Mouse (Mus musculus): ENCODE data around the gene Bptf. TPM values are rescaled to one million over a fixed set of nuclear protein-coding genes. Genes with fewer than 3 reads are reported as not detected.
A peak's percentile ranks its signal among the peaks of the same experiment; 100 is the strongest.
"Not testable (repeated sequence)": the region's sequence is repeated elsewhere in the genome, so short reads cannot be mapped to it uniquely, and the experiment has no call there.

Bptf gene
- polyA plus RNA-seq, 1 experiment = 106 TPM

DNA sequence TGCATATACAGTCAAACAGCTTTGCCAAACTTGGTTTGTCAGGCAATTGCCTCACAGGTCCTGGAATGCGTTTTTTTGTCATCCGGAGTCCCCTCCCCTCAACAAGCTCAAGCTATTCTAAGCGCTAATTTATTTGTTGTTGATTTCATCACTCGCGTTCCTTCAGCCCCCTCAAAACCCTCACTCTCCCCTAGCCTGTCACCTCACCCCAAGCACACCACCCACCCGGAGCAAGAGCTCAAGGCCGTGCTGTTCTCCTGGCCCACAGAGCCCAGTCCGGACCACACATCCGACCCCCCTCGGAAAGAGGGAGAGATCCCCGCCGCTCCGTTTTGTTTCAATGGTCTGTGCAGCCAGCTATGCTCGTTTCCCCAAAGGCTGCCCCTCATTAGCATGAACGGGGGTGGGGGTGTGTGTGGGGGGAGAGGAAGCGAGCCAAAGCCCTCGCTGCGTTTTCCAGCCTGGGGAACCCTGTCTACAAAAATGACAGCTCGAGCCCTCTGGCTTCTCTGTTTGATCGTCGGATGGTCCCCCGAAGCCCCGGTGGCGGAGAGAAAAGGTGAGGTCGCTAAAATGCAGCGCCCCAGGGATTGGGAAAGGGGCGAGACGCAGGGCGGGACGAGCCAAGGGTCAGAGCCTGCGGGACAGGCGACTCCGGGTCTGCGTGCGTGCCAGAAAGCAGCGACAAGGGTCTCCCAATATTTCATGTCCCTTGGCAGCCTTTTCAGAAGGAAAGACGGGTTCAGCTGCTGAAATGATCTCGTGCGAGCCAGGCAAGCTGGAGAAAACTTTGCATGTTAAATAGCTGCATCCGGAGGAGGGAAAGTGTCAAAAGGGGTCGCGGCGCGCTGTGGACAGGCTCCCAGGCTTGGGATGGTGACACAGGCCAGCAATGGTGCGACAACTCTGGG, 106.3 kb downstream of the Bptf start, which contains the start of gene 1810010H24Rik:
TSS of gene 1810010H24Rik (plus strand) at position 271 of the 911 bp plus-strand sequence.
- H3K36me3 ChIP-seq (replicated peaks; ENCODE audit: low read length) = no peaks in the 10 kb centered on the region
- peaks cover 42% of the 10 kb centered on the region for H3K4me1 ChIP-seq
- peaks cover 26% of the 10 kb centered on the region for H3K27me3 ChIP-seq (replicated peaks)
- H3K4me3 ChIP-seq (replicated peaks) = peak within 1 kb of the TSS; percentile 97
- TF ChIP-seq FLI1 (IDR thresholded peaks at IDR 0.05; ENCODE audit: low read length) = no peak
- TF ChIP-seq GATA1 (IDR thresholded peaks at IDR 0.05; ENCODE audit: borderline replicate concordance, low read length) = no peak
- no peaks in the 10 kb centered on the region for H3K9me3 ChIP-seq

DNA sequence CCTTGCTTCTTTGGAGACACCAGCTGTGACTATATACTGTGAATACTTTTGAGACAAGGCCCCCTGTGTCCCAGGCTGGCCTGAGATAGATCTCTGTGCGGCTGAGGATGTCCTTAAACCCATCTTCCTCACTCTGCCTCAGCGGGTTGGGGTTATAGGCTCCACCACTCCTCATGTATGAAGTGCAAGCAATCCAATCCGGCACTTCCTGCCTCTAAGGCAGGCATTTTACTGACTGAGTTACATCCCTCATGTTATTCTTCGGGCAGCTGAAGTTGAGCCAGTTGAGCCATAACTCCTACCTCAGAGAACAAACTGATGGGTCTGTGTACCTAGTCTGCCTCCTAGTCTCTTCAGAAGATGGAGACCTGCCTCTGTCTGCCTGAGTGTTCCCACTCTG, 107.5 kb downstream of the Bptf start:
- Histone ChIP-seq H3K4me3 (replicated peaks) (no peak overlapping the region), H3K9me3 (no peaks in the 10 kb centered on the region), H3K36me3 (replicated peaks; ENCODE audit: low read length) (no peaks in the 10 kb centered on the region), H3K4me1 (peaks cover 42% of the 10 kb centered on the region), H3K27me3 (replicated peaks) (peaks cover 24% of the 10 kb centered on the region)
- TF ChIP-seq GATA1 (IDR thresholded peaks at IDR 0.05; ENCODE audit: borderline replicate concordance, low read length) (no peak), FLI1 (IDR thresholded peaks at IDR 0.05; ENCODE audit: low read length) (no peak)

DNA sequence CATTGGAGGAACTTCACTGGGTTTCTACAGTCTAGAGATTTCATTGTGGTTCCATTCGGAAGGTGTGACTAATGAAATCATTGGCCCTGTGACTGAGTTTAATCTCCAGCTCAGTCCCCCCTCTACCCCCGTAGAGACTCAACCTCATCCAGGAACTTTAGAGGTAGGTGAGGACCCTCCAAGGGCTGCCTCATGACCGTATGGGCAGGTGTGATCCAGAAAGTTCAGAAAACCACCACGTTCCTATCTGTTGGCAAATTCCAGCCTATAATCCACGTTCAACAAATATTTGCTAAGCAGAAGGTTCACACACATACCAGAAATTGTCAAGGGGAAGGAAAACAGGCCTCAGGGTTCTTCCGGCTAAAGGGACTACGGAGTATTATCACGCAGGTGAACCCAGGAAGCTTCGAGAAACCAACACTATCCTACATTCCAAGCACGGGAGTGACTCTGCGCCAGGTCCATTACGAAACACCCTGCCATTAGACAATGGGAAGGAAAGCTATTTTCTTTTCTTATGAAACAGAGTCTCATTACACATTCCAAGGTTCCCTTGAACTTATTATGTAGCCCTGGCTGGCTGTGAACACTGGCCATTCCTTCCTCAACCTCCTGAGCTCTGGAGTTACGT, 109.8 kb downstream of the Bptf start:
- H3K9me3 ChIP-seq = no peaks in the 10 kb centered on the region
- peaks cover 24% of the 10 kb centered on the region for H3K27me3 ChIP-seq (replicated peaks)
- TF ChIP-seq GATA1 (IDR thresholded peaks at IDR 0.05; ENCODE audit: borderline replicate concordance, low read length) (no peak), FLI1 (IDR thresholded peaks at IDR 0.05; ENCODE audit: low read length) (no peak)
- peaks cover 38% of the 10 kb centered on the region for H3K4me1 ChIP-seq
- no peaks in the 10 kb centered on the region for H3K36me3 ChIP-seq (replicated peaks; ENCODE audit: low read length)
- no peak overlapping the region for H3K4me3 ChIP-seq (replicated peaks)

DNA sequence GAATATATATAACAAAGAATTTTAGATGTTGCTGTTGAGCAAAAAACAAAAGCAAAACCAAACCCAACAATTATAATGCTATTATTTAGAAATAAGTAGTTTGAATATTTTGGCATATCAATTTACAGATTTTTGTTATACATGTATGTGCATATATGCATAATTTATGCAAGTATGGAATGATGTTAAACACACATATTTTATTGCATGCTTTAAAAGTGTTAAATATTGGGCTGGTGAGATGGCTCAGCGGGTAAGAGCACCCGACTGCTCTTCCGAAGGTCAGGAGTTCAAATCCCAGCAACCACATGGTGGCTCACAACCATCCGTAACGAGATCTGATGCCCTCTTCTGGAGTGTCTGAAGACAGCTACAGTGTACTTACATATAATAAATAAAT, 112.2 kb downstream of the Bptf start:
- not testable (repeated sequence) for H3K9me3 ChIP-seq; H3K36me3 ChIP-seq (replicated peaks; ENCODE audit: low read length); H3K4me3 ChIP-seq (replicated peaks)
- Histone ChIP-seq H3K4me1 (peaks cover 17% of the 10 kb centered on the region), H3K27me3 (replicated peaks) (peaks cover 12% of the 10 kb centered on the region)

DNA sequence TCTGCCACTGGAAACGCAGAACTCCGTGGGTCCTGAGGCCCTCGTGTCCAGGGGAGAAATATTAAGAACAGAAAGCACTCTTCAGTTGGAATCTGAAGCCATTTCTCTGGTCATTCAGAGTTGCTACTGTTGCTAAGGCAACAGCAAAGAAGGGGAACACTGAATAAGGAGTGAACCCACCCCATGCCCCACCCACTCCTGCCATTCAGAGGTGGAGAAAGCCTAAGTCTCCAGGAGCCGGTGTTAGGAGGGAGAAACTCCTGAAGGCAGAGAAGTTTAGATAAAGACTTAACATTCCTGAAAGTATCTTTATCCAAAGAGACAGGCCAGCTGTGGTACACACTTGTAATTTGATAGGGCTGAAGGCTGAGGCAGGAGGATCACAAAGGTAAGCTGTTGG, 112.6 kb downstream of the Bptf start:
- Histone ChIP-seq H3K9me3 (no peaks in the 10 kb centered on the region), H3K27me3 (replicated peaks) (peaks cover 9% of the 10 kb centered on the region), H3K4me3 (replicated peaks) (no peak overlapping the region), H3K4me1 (peaks cover 17% of the 10 kb centered on the region), H3K36me3 (replicated peaks; ENCODE audit: low read length) (no peaks in the 10 kb centered on the region)
- TF ChIP-seq FLI1 (IDR thresholded peaks at IDR 0.05; ENCODE audit: low read length) = no peak
- TF ChIP-seq GATA1 (IDR thresholded peaks at IDR 0.05; ENCODE audit: borderline replicate concordance, low read length) = no peak

DNA sequence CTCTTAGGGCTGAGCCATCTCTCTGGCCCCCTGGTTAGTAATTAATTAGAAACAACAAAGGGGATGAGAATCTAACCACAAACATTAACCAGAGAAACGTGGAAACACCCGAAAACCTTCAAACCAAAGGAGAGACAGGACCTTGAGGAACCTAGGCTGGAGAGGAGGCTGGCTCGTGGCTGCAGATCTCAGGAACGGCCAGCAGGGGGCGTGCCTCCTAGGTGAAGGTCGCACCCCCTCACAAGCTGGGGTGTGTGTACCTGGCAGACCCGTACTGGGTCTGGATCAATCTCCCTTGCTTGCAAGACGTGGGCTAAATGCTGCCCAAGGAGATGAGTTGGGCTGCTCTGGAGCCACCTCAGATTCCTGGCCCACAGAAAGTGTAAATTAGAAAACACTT, 113.3 kb downstream of the Bptf start:
- H3K4me3 ChIP-seq (replicated peaks) = peak overlapping the region; percentile 65
- TF ChIP-seq FLI1 (IDR thresholded peaks at IDR 0.05; ENCODE audit: low read length) (no peak), GATA1 (IDR thresholded peaks at IDR 0.05; ENCODE audit: borderline replicate concordance, low read length) (no peak)

DNA sequence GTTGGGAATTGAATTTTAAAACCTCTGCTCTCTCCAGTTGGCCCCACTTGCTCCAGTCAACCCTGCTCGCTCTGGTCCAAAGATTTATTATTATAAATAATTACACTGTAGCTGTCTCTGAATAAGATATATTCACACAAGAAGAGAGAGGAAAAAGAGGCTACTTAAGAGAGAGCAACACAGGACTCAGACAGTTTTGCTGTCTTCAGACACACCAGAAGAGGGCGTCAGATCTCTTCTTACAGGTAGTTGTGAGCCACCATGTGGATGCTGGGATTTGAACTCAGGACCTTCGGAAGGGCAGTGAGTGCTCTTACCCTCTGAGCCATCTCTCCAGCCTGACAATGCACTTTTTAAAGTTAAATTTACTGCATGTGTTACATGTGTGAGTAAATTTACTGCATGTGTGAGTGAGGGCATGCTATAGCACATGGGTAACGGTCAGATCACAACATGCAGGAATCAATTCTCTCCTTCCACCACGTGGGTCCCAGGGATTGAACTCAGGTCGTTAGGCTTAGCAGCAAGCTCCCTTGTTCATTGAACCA, 114.5 kb downstream of the Bptf start:
- Histone ChIP-seq H3K9me3 (no peaks in the 10 kb centered on the region), H3K36me3 (replicated peaks; ENCODE audit: low read length) (no peaks in the 10 kb centered on the region), H3K4me3 (replicated peaks) (no peak overlapping the region), H3K4me1 (peaks cover 13% of the 10 kb centered on the region), H3K27me3 (replicated peaks) (peaks cover 1% of the 10 kb centered on the region)
- TF ChIP-seq GATA1 (IDR thresholded peaks at IDR 0.05; ENCODE audit: borderline replicate concordance, low read length) (no peak), FLI1 (IDR thresholded peaks at IDR 0.05; ENCODE audit: low read length) (no peak)

More for the DNA sequence above, 113.3 kb downstream of the Bptf start:
- Histone ChIP-seq H3K36me3 (replicated peaks; ENCODE audit: low read length) (no peaks in the 10 kb centered on the region), H3K9me3 (no peaks in the 10 kb centered on the region), H3K27me3 (replicated peaks) (peaks cover 8% of the 10 kb centered on the region), H3K4me1 (peaks cover 13% of the 10 kb centered on the region)

DNA sequence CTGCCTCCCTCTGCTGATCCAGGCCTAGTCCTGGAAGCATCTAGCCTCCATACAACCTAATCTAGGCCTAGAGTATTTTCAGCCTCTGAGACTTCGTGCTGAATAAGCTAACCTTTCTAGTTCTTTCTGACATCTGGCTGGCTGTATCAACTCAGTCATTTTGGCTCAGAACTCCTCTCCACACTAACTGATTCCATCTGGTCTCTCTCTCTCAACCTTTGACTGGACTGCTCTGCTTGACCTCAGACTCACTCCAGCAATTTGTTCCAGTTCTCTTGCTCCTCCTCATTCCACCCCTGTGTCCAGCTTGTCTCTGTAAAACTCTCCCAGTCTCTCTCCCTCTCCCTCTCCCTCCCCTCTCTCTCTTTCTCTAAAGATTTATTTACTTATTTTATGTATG, 115.0 kb downstream of the Bptf start:
- H3K27me3 ChIP-seq (replicated peaks) = no peaks in the 10 kb centered on the region
- H3K9me3 ChIP-seq = no peaks in the 10 kb centered on the region
- TF ChIP-seq FLI1 (IDR thresholded peaks at IDR 0.05; ENCODE audit: low read length) (no peak), GATA1 (IDR thresholded peaks at IDR 0.05; ENCODE audit: borderline replicate concordance, low read length) (no peak)
- peaks cover 14% of the 10 kb centered on the region for H3K4me1 ChIP-seq
- no peak overlapping the region for H3K4me3 ChIP-seq (replicated peaks)
- H3K36me3 ChIP-seq (replicated peaks; ENCODE audit: low read length) = no peaks in the 10 kb centered on the region

DNA sequence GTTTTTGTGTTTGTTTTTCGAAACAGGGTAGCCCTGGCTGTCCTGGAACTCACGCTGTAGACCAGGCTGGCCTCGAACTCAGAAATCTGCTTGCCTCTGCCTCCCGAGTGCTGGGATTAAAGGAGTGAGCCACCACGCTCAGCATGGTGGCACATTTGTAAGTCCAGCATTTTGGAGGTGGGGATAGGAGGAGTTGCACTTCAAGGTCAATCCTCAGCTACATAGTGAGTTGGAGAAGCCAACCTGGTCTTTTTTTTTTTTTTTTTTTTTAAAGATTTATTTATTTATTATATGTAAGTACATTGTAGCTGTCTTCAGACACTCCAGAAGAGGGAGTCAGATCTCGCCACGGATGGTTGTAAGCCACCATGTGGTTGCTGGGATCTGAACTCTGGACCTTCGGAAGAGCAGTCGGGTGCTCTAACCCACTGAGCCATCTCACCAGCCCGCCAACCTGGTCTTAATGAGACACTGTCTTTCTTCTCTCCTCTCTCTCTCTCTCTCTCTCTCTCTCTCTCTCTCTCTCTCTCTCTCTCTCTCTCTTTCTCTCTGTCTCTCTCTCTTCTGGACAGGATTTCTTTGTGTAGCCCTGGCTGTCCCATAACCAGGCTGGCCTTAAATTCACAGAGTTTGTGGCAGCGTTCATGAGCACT, 116.3 kb downstream of the Bptf start:
- not testable (repeated sequence) for H3K9me3 ChIP-seq; H3K36me3 ChIP-seq (replicated peaks; ENCODE audit: low read length); H3K4me3 ChIP-seq (replicated peaks); H3K27me3 ChIP-seq (replicated peaks)
- peaks cover 24% of the 10 kb centered on the region for H3K4me1 ChIP-seq
